Mouse (Mus musculus) small intestine, adult 2 months (tissue): ENCODE data around the gene Serp2. TPM values are rescaled to one million over a fixed set of nuclear protein-coding genes. Genes with fewer than 3 reads are reported as not detected.

Source experiments
- H3K27ac ChIP-seq: fragments of 200-500 bp; 2 replicates; pipeline ENCODE4 v1.5.1; 2012; ENCODE audit warnings: low read depth, low read length, control low read depth, inconsistent platforms; ENCODE audit not compliant: insufficient read depth
- H3K27me3 ChIP-seq: fragments of 200-500 bp; 2 replicates; pipeline ENCODE4 v1.6.1; 2012; ENCODE audit warnings: mild to moderate bottlenecking, moderate library complexity, low read length, inconsistent platforms; ENCODE audit not compliant: control insufficient read depth, insufficient read depth
- H3K36me3 ChIP-seq: fragments of 200-500 bp; 2 replicates; pipeline ENCODE4 v1.6.1; 2012; ENCODE audit warnings: mild to moderate bottlenecking, low read length, control low read depth, inconsistent platforms; ENCODE audit not compliant: control insufficient read depth, insufficient read depth
- H3K4me1 ChIP-seq: fragments of 200-500 bp; 2 replicates; pipeline ENCODE4 v1.6.1; 2012; ENCODE audit warnings: low read length, inconsistent platforms, mixed read lengths; ENCODE audit not compliant: control insufficient read depth, insufficient read depth, insufficient read length
- H3K4me3 ChIP-seq: fragments of 200-500 bp; 2 replicates; pipeline ENCODE4 v1.5.1; 2012; ENCODE audit warnings: low read depth, mild to moderate bottlenecking, control low read depth, inconsistent platforms, low read length, moderate library complexity
- CTCF ChIP-seq: fragments of 200-500 bp; IDR thresholded peaks from 2 replicates; pipeline ENCODE4 v1.5.1; 2012; ENCODE audit warnings: low read depth, mild to moderate bottlenecking, control low read depth, inconsistent platforms, low read length, moderate library complexity, mixed read lengths; ENCODE audit not compliant: insufficient replicate concordance, insufficient read length; ENCODE audit errors: extremely low read depth
- POLR2A ChIP-seq: fragments of 200-500 bp; IDR thresholded peaks from 2 replicates; pipeline ENCODE4 v1.6.1; 2012; ENCODE audit warnings: low read depth, mild to moderate bottlenecking, control low read depth, inconsistent platforms, low read length, moderate library complexity
- WGBS: fragments of 180-500 bp; shearing (Covaris S2); methylation state at CpG from one replicate; pipeline ENCODE4 v1.1.7; 2018; 5-methylcytosine and 5-hydroxymethylcytosine counted together
- polyA plus RNA-seq: library from polyadenylated mRNA; depleted of rRNA; stranded (reverse); fragments of >200 nt; gene quantifications from 2 replicates; pipeline ENCODE4 v1.2.3, GENCODE M21; 2012

Gene Serp2
- polyA plus RNA-seq, 1 experiment, result 2.0 TPM

DNA sequence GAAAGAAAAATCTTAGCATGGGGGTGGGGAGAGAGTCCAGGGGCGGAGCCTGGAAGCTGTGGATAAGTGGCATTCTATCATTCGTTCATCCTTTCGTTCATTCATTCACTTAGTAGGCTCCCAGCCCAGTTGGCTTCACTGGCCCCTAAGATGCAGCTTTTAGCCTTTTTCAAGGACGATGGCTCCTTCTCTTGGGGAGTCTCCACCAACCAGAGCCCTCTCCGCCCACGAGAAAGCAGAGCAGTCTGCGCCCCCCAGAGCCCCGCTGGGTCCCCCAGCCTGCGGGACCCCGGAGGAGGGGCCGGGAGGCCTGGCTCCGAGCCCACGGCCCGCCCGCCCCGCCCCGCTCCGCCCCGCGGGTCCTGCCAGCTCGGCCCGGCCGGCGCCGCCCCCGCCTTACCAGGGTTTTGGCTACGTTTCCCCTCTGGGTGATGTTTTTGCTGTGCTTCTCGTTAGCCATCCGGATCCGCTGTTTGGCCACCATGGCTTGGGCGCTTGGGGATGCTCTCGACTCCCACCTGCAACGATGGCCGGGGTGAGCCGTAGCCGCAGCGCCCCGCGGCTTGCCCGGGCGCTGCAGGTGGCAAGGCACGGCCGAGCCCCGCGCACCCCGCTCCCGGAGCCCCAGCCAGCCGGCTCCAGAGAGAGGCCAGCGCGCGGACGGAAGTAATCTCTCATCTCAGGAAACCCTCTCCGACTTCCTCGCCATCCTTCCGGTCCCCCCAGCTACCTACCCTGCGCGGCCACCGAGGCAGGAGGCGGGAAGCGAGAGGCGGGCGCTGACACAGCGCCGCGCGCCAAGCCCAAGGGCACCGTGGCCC lies 448 bp downstream of the Serp2 start:
- Histone ChIP-seq H3K4me1 (peaks cover 6% of the 10 kb centered on the region), H3K4me3 (peak overlapping the region; percentile 75), H3K36me3 (no peaks in the 10 kb centered on the region), H3K27me3 (peaks cover 6% of the 10 kb centered on the region; the same call in 1 of the 2 replicates), H3K27ac (no peak overlapping the region)
- 2% methylated on average over 67 of the region's 67 CpGs for WGBS
- TF ChIP-seq POLR2A (no peak), CTCF (no peak)

DNA sequence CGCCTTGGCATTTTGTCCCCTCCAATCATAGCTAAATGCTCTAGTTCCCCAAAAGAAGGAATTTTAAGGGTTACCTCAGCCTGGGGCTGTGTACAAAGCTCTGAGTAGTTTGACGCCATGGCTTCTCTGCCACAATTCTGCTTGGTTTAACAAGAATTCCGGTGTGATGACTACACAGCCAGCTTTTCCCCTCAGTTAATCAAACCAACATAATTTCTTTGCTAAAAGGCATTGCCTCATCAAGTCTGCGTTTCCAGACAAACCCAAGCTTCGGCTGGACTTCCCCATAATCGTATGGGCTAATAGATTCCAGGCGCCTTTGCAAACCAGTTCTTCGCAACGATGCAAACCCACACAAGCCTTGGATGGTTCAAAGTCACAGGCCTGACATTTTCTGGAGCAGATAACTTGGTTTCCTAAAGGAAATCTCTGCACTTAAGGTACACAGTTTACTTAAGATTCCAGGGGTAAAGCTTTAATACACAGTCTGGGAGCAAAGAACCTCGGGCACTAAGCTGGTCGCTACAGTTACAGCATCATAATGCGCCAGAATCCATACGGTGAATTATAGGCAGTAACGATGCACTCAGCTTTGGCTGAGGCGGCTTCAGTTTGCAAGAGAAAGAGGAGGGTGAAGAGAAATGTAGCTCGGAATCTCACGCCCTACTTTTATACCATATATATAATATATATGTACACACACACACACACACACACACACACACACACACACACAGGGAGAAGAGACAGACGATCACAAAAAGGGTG lies 1.2 kb downstream of the Serp2 start:
- TF ChIP-seq POLR2A (no peak), CTCF (no peak)
- Histone ChIP-seq H3K27me3 (peaks cover 6% of the 10 kb centered on the region; the same call in 1 of the 2 replicates), H3K4me3 (no peak overlapping the region), H3K27ac (no peak overlapping the region), H3K36me3 (no peaks in the 10 kb centered on the region), H3K4me1 (peaks cover 6% of the 10 kb centered on the region)
- 75% methylated on average over 18 of the region's 18 CpGs for WGBS

DNA sequence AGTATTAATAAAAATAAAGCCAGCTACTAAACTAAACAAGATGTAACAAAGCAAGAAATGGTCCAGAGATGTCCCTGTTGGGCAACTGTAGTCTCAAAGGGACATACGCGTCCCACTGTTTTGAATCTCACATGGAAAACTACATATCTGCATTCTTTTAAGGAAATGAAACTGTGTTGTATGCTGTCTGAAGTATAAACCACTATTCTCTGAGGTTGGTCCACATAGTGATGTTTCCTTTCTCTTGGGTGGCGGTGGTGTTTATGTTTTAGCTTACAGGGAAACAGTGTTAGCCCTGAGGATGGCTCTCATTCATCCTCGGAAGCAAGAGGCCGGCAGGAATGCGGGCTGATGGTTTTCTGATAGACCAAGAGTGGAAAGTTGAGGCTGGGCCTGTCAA lies 12.6 kb downstream of the Serp2 start:
- 86% methylated on average over 6 of the region's 6 CpGs for WGBS
- TF ChIP-seq CTCF, result no peak
- no peak for TF ChIP-seq POLR2A
- H3K4me1 ChIP-seq, result peaks cover 18% of the 10 kb centered on the region; the same call in 1 of the 2 replicates
- no peaks in the 10 kb centered on the region for H3K36me3 ChIP-seq
- no peak overlapping the region for H3K27ac ChIP-seq
- no peak overlapping the region for H3K4me3 ChIP-seq
- no peaks in the 10 kb centered on the region for H3K27me3 ChIP-seq

DNA sequence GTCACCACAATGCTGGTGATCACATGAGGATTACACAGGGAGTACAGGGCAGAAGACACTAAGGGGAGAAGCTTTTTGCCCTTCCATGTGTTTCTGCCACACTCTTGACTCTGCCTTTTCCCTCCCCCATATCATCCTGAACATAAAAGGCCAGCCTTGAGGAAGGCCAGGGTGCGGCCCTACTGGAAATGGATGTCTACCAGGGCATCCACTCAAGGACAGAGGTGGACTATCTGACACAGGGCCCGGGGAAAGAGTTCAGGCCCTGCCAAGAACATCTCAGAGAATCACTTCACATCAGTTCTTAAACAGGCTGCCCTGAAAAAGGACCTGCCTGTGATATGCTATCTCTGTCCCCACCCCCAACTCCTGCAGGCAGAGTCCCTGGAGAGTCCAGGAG lies 15.3 kb downstream of the Serp2 start:
- no peak for TF ChIP-seq POLR2A
- TF ChIP-seq CTCF, result no peak
- Histone ChIP-seq H3K36me3 (no peaks in the 10 kb centered on the region), H3K4me3 (no peak overlapping the region), H3K4me1 (peaks cover 9% of the 10 kb centered on the region; the same call in 1 of the 2 replicates), H3K27me3 (no peaks in the 10 kb centered on the region), H3K27ac (no peak overlapping the region)
- 42% methylated on average over 2 of the region's 2 CpGs for WGBS

DNA sequence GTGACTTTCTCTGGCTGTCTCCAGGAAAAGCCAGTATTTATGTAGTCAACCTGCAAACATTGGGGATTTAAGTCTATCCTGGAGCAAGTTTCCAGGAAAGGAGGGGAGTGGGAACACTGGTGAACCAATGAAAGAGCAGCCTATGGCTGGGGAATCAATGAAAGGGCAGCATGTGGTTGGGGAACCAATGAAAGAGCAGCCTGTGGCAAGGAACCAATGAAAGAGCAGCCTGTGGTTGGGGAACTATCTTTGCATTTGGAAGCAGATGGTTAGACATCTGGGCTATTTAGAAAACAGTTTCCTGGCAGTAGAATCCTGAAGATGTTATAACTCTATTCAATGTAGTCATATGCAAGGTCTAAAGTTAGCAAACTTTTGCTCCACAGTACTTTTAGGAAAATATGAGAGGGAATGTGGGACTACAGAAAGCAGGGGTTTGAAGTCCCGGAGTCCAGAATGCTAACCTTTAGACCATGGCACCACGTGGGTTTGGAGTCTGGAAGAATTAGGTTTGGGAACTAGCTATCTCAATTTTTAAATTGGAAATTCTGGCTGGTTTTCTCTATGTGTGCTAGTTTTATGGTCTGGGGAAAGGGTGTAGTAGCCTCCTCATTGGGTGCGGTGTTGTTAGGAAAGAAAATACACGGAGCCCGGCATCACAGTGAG lies 16.6 kb downstream of the Serp2 start:
- H3K4me3 ChIP-seq, result no peak overlapping the region
- WGBS, result 84% methylated on average over 5 of the region's 5 CpGs
- H3K4me1 ChIP-seq, result peaks cover 9% of the 10 kb centered on the region; the same call in 1 of the 2 replicates
- no peak overlapping the region for H3K27ac ChIP-seq
- no peaks in the 10 kb centered on the region for H3K36me3 ChIP-seq
- H3K27me3 ChIP-seq, result no peaks in the 10 kb centered on the region
- TF ChIP-seq POLR2A (no peak), CTCF (no peak)

DNA sequence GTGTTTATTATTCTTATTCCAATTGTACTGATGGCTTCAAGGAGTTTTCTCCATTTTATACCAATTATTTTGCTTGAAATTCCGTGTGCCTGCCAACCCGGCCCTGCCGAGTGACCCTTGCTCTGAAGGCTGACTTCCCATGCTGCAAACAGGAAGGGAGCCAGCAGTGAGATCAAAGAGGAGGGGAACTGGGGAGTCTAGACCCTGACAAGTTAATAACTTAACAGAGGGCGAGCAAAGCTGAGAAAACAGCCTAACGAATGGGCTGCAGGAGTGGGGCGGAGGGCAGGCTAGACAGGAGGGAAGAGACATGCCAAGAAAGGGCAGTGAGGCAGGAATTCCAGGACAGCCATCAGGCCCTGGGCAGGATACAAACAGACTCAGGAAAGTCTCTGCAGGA lies 19.8 kb downstream of the Serp2 start:
- Histone ChIP-seq H3K27me3 (no peaks in the 10 kb centered on the region), H3K27ac (no peak overlapping the region), H3K4me3 (no peak overlapping the region), H3K36me3 (no peaks in the 10 kb centered on the region), H3K4me1 (peaks cover 12% of the 10 kb centered on the region; the same call in 1 of the 2 replicates)
- WGBS, result 26% methylated on average over 6 of the region's 6 CpGs
- no peak for TF ChIP-seq POLR2A
- TF ChIP-seq CTCF, result no peak

DNA sequence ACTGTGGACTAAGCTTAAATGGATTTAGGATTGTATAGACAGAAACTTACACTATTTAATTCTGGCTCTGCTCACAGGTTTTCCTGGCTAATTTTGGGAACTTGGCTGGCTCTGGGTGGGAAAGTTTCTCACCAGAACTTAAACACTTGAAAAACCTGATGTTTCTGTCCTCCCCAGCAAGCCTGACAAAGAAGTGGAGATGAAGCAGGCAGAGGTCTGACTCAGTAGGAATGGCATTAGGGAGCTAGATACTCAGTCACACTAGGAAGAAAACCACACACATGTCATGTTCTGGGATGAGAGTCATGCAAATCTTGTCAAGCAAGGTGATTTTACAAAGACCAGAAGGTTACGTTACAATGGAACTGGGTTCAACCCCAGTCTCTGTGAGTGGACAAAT lies 21.6 kb downstream of the Serp2 start:
- H3K27ac ChIP-seq, result no peak overlapping the region
- no peaks in the 10 kb centered on the region for H3K27me3 ChIP-seq
- no peaks in the 10 kb centered on the region for H3K36me3 ChIP-seq
- H3K4me1 ChIP-seq, result peaks cover 8% of the 10 kb centered on the region; the same call in 1 of the 2 replicates
- TF ChIP-seq CTCF (no peak), POLR2A (no peak)
- H3K4me3 ChIP-seq, result no peak overlapping the region
- 90% methylated on average over 1 of the region's 1 CpGs for WGBS
